Comparison of ENCODE assay signal across 12 mouse cellular contexts in the genomic region with DNA sequence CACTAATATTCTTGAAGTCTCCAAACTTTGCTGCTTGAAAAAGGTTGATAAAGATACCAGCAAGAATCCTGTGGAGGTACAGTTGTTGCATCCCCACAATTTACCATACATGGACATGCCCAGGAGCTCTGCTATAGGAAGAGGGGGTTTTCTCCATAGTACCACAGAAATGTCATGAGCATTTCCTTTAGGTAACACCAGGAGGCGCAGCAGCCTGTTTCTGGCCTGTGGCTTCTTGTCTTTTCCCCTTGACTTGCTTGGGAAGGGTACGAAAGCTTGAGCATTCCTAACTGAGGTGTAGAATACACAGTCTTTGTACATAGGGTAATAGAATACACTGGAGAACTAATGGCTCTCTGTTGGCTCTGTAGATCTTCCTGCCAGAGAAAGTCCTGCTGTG.
DNase-seq lines count a peak whose midpoint lies in the region; ATAC-seq and TF ChIP-seq lines count a peak whose summit lies in the region.
"Had no signal": no experiment of that assay in that cellular context is flagged by ENCODE, and none has a peak within 500 bp of the region (broad histone marks: within the 10 kb centered on the region; RNA-seq: fewer than 3 reads in every experiment).

No protein-coding gene starts in this region.

- H3K4me1 ChIP-seq in kidney, postnatal 0 days (replicated peaks; ENCODE audit: insufficient read depth, low read length): no peaks in the 10 kb centered on the region; the same call in 1 of the 2 replicates
- peaks cover 5% of the 10 kb centered on the region; the same call in 1 of the 2 replicates for H3K4me1 ChIP-seq in neural tube, embryonic 15.5 days
- no peaks in the 10 kb centered on the region for H3K4me1 ChIP-seq in intestine, embryonic 16.5 days (ENCODE audit: control insufficient read depth, insufficient read depth, low read length)
- H3K4me1 ChIP-seq: forebrain, embryonic 13.5 days; hindbrain, embryonic 15.5 days; liver, embryonic 13.5 days; neural tube, embryonic 12.5 days had no signal

- peak; percentile 65 for TF ChIP-seq CTCF in kidney, postnatal 0 days (IDR thresholded peaks at IDR 0.05; ENCODE audit: low read depth)

- peak; percentile 34 for DNase-seq in kidney, postnatal 0 days (ENCODE audit: low spot score)
- no peak for DNase-seq in kidney, adult 18-20 months
- peak; percentile 59 for DNase-seq in CD4-positive, CD25-positive, alpha-beta regulatory T cell, adult 2 months (ENCODE audit: low read depth, low spot score)
- peak; percentile 44 for DNase-seq in ES-CJ7 (ENCODE audit: low read depth, low spot score)
- peak; percentile 27 for DNase-seq in lung, postnatal 10 days
- no peak for DNase-seq in adrenal gland, adult 2 months
- DNase-seq: liver, embryonic 13.5 days had no signal

- ATAC-seq in kidney, postnatal 0 days (replicated peaks; ENCODE audit: low FRiP score, low read depth): no peak
- no peak for ATAC-seq in neural tube, embryonic 15.5 days (ENCODE audit: low FRiP score)
- no peak for ATAC-seq in intestine, embryonic 16.5 days
- ATAC-seq: forebrain, embryonic 13.5 days had no signal

- no peaks in the 10 kb centered on the region for H3K9me3 ChIP-seq in kidney, postnatal 0 days (replicated peaks; ENCODE audit: low read length)
- H3K9me3 ChIP-seq in neural tube, embryonic 15.5 days (replicated peaks): no peaks in the 10 kb centered on the region
- no peaks in the 10 kb centered on the region for H3K9me3 ChIP-seq in intestine, embryonic 16.5 days (ENCODE audit: control insufficient read depth, low read length)
- H3K9me3 ChIP-seq: forebrain, embryonic 13.5 days; hindbrain, embryonic 15.5 days; liver, embryonic 13.5 days; neural tube, embryonic 12.5 days had no signal

- 46% methylated on average over 2 of the region's 2 CpGs for WGBS in kidney, postnatal 0 days
- 35% methylated on average over 2 of the region's 2 CpGs for WGBS in neural tube, embryonic 15.5 days
- WGBS in intestine, embryonic 16.5 days: 45% methylated on average over 2 of the region's 2 CpGs

- H3K4me2 ChIP-seq in kidney, postnatal 0 days (ENCODE audit: low read length): no peak overlapping the region
- H3K4me2 ChIP-seq in neural tube, embryonic 15.5 days: no peak overlapping the region
- no peak overlapping the region for H3K4me2 ChIP-seq in intestine, embryonic 16.5 days (ENCODE audit: low read depth, low read length)
- H3K4me2 ChIP-seq: forebrain, embryonic 13.5 days; hindbrain, embryonic 15.5 days; liver, embryonic 13.5 days; neural tube, embryonic 12.5 days had no signal

- H3K4me3 ChIP-seq in kidney, postnatal 0 days (replicated peaks; ENCODE audit: low read depth, low read length): no peak overlapping the region
- H3K4me3 ChIP-seq in neural tube, embryonic 15.5 days (replicated peaks): no peak overlapping the region
- no peak overlapping the region for H3K4me3 ChIP-seq in intestine, embryonic 16.5 days (ENCODE audit: low read length)
- H3K4me3 ChIP-seq: forebrain, embryonic 13.5 days; hindbrain, embryonic 15.5 days; liver, embryonic 13.5 days; neural tube, embryonic 12.5 days had no signal

- no peak overlapping the region for H3K9ac ChIP-seq in kidney, postnatal 0 days (ENCODE audit: low read depth, low read length)
- H3K9ac ChIP-seq in neural tube, embryonic 15.5 days (replicated peaks): no peak overlapping the region
- H3K9ac ChIP-seq in intestine, embryonic 16.5 days (ENCODE audit: low read depth, low read length): no peak overlapping the region
- H3K9ac ChIP-seq: forebrain, embryonic 13.5 days; hindbrain, embryonic 15.5 days; liver, embryonic 13.5 days; neural tube, embryonic 12.5 days had no signal

- H3K36me3 ChIP-seq in kidney, postnatal 0 days (ENCODE audit: insufficient read depth, low read length): no peaks in the 10 kb centered on the region
- no peaks in the 10 kb centered on the region for H3K36me3 ChIP-seq in neural tube, embryonic 15.5 days
- H3K36me3 ChIP-seq in intestine, embryonic 16.5 days (ENCODE audit: control insufficient read depth, insufficient read depth, low read length): no peaks in the 10 kb centered on the region
- H3K36me3 ChIP-seq: hindbrain, embryonic 15.5 days; liver, embryonic 13.5 days; neural tube, embryonic 12.5 days had no signal

- no peaks in the 10 kb centered on the region for H3K27me3 ChIP-seq in kidney, postnatal 0 days (ENCODE audit: insufficient read depth, low read length)
- H3K27me3 ChIP-seq in neural tube, embryonic 15.5 days (replicated peaks): peaks cover 34% of the 10 kb centered on the region
- peaks cover 5% of the 10 kb centered on the region for H3K27me3 ChIP-seq in intestine, embryonic 16.5 days (replicated peaks; ENCODE audit: control insufficient read depth, insufficient read depth, low read length)
- H3K27me3 ChIP-seq: neural tube, embryonic 12.5 days had no signal

- no peak overlapping the region for H3K27ac ChIP-seq in kidney, postnatal 0 days
- H3K27ac ChIP-seq in neural tube, embryonic 15.5 days (replicated peaks): no peak overlapping the region
- H3K27ac ChIP-seq in intestine, embryonic 16.5 days (ENCODE audit: low read length): no peak overlapping the region
- H3K27ac ChIP-seq: forebrain, embryonic 13.5 days; hindbrain, embryonic 15.5 days; liver, embryonic 13.5 days; neural tube, embryonic 12.5 days had no signal

Comparison
In these comparisons a context has a peak if more than half of its experiments do, and no peak if none do; other contexts are left out.
1. DNase-seq: peak in kidney, postnatal 0 days (single experiment), CD4-positive, CD25-positive, alpha-beta regulatory T cell, adult 2 months (single experiment), ES-CJ7 (single experiment) and lung, postnatal 10 days (single experiment); none in kidney, adult 18-20 months (single experiment) and adrenal gland, adult 2 months (single experiment).